Mouse (Mus musculus): ENCODE measurements around the gene Scnm1.

DNA sequence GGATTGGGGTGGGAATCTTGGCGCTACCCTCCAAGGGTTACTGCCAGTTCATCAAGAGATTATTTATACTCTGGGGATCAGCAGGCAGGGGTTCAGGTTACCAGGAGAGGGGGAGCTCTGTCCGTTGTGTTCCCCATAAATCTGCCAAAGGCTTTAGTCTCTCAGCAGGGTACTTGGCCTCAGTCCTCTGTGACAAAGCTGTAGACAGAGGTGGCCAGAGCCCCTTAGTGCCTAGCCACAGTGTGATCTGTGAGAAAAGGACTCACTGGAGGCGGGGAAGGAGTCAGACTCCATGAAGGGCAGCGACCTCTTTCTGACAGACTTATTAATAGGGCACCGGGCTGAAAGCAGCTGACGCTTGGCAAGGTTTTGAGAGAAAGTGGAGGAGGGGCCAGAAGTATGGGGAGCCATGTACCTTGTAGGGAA, 4.6 kb downstream of the Scnm1 start:
- TF ChIP-seq POLR2A (IDR thresholded peaks at IDR 0.05; ENCODE audit: low read depth, low read length): no peak
- TF ChIP-seq CTCF (IDR thresholded peaks at IDR 0.05; ENCODE audit: extremely low read depth, insufficient read depth, insufficient read length, insufficient replicate concordance): no peak
